Mouse (Mus musculus): Measurements from ENCODE around the gene Ndufa8. TPM values are rescaled to one million over a fixed set of nuclear protein-coding genes. Genes with fewer than 3 reads are reported as not detected.

Ndufa8 gene
- polyA plus RNA-seq, 1 experiment: 56.0 TPM

DNA sequence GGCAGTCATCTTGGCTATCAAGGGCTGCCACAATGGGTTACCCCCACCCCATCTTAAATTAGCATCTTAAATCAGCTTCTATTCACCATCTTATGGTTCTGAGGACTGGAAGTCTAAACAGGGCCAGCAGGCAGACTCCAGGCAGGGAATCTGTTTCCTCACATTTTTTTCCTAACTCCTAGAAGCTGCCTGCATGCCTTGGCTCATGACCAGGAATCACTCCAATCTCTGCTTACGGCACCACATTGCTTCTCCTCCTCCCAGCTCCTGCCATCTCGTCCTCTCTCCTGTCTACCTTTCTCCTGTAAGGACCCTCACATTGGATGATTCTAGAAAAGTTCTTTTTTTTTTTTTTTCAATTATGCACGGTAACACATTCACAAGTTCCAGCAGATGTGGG is 4.0 kb upstream of the Ndufa8 start:
- WGBS: 49% methylated on average over 3 of the region's 3 CpGs
- Histone ChIP-seq H3K4me1 (ENCODE audit: control insufficient read depth, insufficient read depth, low read length) (peaks cover 2% of the 10 kb centered on the region; the same call in 1 of the 2 replicates), H3K4me3 (replicated peaks; ENCODE audit: extremely low read depth, low read depth, low read length) (no peak overlapping the region)
- no peak for DNase-seq
- no peak for TF ChIP-seq CTCF (IDR thresholded peaks at IDR 0.05; ENCODE audit: insufficient read depth, low read length)
- TF ChIP-seq POLR2A (IDR thresholded peaks at IDR 0.05; ENCODE audit: borderline replicate concordance, extremely low read depth, low read depth, low read length): no peak

DNA sequence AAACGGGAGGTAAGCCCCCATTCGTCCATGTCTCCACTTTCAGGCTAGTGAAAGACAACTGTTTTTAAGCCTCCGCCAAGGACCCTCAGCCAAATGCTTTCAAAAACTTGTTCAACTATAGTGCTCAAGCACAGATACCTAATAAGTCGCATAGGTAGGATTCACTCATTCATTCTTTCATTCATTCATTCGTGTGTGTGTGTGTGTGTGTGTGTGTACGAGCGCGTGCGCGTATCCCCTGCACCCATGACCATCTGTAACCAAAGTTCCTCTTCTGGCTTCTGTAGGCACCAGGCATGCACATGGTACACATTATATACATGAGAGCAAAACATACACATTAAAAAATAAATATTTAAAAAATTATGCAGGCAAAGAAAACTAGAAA is 355 bp upstream of the Ndufa8 start:
- no peak for DNase-seq
- no peak for TF ChIP-seq CTCF (IDR thresholded peaks at IDR 0.05; ENCODE audit: insufficient read depth, low read length)
- no peak for TF ChIP-seq POLR2A (IDR thresholded peaks at IDR 0.05; ENCODE audit: borderline replicate concordance, extremely low read depth, low read depth, low read length)
- 39% methylated on average over 10 of the region's 10 CpGs for WGBS
- Histone ChIP-seq H3K4me3 (replicated peaks; ENCODE audit: extremely low read depth, low read depth, low read length) (peak overlapping the region; percentile 3), H3K4me1 (ENCODE audit: control insufficient read depth, insufficient read depth, low read length) (peaks cover 4% of the 10 kb centered on the region; the same call in 1 of the 2 replicates)

DNA sequence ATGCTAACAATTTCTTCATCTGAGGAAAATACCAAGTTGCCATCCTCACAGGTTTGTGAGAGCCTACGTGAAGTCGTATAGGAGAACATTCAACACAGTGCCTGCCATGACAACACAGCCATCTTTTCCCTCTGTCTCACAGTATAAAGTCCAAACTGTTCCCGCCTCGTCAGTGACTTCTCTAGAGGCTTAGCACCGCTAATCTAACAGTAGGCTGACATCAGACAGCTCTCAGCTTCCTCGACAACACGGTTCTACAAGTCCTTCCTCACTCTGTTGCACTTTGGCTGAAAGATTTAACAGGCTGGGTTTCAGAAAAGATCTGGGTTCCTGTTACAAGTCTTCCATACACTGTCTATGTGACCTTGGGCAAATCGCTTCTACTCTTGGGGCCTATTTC is 1.0 kb downstream of the Ndufa8 start:
- no peak for DNase-seq
- 36% methylated on average over 8 of the region's 8 CpGs for WGBS
- H3K4me1 ChIP-seq (ENCODE audit: control insufficient read depth, insufficient read depth, low read length): peaks cover 4% of the 10 kb centered on the region; the same call in 1 of the 2 replicates
- H3K4me3 ChIP-seq (replicated peaks; ENCODE audit: extremely low read depth, low read depth, low read length): peak overlapping the region; percentile 99
- no peak for TF ChIP-seq POLR2A (IDR thresholded peaks at IDR 0.05; ENCODE audit: borderline replicate concordance, extremely low read depth, low read depth, low read length)
- TF ChIP-seq CTCF (IDR thresholded peaks at IDR 0.05; ENCODE audit: insufficient read depth, low read length): no peak

DNA sequence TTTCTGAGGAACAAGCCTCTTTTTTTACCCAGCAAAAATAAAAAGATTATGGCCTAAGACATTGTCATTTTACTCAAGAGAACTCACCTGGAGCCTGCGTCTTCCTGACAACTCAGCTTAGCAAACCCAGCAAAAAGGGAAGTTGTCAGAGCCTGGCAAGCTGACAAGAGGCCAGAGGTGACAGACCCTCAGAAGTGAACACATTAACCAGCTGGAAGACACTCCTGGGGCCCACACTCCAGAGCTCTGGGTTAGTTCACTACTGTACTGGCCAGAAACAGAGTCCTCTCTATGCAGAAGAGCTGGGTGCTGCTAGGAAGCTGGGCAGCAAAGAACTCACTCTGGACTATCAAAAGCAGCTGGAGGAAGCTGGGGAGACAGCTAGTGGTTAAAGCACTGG is 8.3 kb downstream of the Ndufa8 start:
- H3K4me3 ChIP-seq (replicated peaks; ENCODE audit: extremely low read depth, low read depth, low read length): no peak overlapping the region
- TF ChIP-seq CTCF (IDR thresholded peaks at IDR 0.05; ENCODE audit: insufficient read depth, low read length): no peak
- TF ChIP-seq POLR2A (IDR thresholded peaks at IDR 0.05; ENCODE audit: borderline replicate concordance, extremely low read depth, low read depth, low read length): no peak
- no peaks in the 10 kb centered on the region for H3K4me1 ChIP-seq (ENCODE audit: control insufficient read depth, insufficient read depth, low read length)
- no peak for DNase-seq
- 63% methylated on average over 1 of the region's 1 CpGs for WGBS

DNA sequence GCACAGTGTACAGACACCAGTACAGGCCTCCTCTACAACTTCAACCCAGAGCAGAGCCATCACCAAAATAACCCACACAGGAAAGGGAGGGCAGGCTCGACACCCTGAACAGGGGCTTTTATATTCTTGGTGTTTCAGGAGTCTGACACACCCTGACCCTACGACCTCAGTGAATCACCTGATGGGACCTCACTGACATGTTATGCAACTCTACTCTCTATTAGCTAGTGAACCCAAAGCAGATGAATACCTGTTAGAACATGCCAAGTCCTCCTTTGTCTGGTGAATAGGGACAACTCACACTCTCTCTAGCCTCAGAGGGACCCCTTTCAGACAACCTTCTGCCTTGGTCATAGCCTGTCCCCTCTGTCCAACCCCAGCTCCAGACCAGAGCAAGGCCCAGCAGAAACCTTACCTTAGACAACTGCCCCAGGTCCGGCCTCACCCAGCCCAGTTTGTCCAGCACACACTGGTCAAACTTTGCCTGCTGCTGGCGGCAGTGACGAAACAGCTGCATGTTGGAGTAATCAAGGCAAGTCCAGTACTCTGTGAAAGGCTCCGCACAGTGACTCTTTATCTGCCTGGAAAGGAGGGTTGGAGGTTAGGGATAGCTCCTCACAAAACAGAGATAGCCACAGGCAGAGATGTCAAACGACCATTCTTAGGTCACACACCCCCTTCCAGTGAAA is 9.8 kb downstream of the Ndufa8 start:
- Histone ChIP-seq H3K4me3 (replicated peaks; ENCODE audit: extremely low read depth, low read depth, low read length) (no peak overlapping the region), H3K4me1 (ENCODE audit: control insufficient read depth, insufficient read depth, low read length) (no peaks in the 10 kb centered on the region; the same call in 1 of the 2 replicates)
- no peak for DNase-seq
- no peak for TF ChIP-seq CTCF (IDR thresholded peaks at IDR 0.05; ENCODE audit: insufficient read depth, low read length)
- no peak for TF ChIP-seq POLR2A (IDR thresholded peaks at IDR 0.05; ENCODE audit: borderline replicate concordance, extremely low read depth, low read depth, low read length)
- 75% methylated on average over 7 of the region's 7 CpGs for WGBS

DNA sequence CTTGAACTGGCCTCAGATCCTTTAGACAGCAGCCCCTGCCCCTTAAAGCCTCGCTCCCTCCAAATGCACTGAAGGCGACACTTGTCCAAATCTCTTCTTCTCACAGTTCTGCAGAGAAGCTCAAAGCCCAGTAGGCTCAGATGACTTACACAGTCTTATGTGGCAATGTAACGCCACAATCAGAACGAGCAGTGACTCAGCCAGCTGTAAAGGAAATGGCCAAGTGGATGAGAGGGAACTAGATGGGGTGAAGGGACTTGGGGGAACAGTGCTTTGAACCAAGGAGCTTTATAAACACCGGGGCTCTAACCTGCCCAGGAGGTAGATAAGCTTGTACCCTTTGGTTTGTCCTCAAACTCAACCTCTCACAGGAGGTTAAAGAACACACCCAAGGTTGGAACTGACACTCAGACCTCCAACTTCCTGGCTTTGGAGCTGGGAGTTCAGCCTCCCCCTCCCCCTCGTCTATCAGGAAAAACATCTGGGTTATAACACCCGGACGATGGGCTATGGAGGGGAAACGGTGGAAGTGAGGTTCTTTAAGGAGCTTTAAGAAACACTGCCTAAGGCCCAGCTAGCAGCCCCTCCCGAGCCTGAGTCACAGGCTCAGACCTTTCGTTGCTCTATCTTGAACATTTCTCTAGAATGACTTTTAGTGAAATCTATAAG is 13.7 kb downstream of the Ndufa8 start:
- Histone ChIP-seq H3K4me1 (ENCODE audit: control insufficient read depth, insufficient read depth, low read length) (no peaks in the 10 kb centered on the region; the same call in 1 of the 2 replicates), H3K4me3 (replicated peaks; ENCODE audit: extremely low read depth, low read depth, low read length) (no peak overlapping the region)
- TF ChIP-seq POLR2A (IDR thresholded peaks at IDR 0.05; ENCODE audit: borderline replicate concordance, extremely low read depth, low read depth, low read length) (no peak), CTCF (IDR thresholded peaks at IDR 0.05; ENCODE audit: insufficient read depth, low read length) (no peak)
- no peak for DNase-seq
- 44% methylated on average over 11 of the region's 11 CpGs for WGBS

DNA sequence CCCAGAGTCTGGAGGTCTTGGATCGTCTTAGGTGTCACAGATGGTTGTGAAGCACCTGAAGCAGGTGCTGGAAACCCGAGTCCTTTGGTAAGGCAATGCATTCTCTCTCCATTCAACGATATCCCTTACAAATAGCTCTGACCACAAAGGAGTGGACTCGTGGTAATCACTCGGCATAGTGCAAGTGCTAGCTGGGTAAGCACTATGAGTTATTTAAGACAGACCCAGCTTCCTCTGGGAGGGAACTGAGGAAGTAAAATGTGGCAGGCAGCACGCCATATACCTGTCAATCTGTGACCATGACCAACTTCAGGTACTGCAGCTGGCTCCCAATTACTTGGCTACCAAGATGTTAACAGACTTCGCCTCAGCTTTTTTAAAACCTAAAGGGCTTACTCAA is 14.3 kb downstream of the Ndufa8 start:
- TF ChIP-seq CTCF (IDR thresholded peaks at IDR 0.05; ENCODE audit: insufficient read depth, low read length) (no peak), POLR2A (IDR thresholded peaks at IDR 0.05; ENCODE audit: borderline replicate concordance, extremely low read depth, low read depth, low read length) (no peak)
- Histone ChIP-seq H3K4me1 (ENCODE audit: control insufficient read depth, insufficient read depth, low read length) (no peaks in the 10 kb centered on the region; the same call in 1 of the 2 replicates), H3K4me3 (replicated peaks; ENCODE audit: extremely low read depth, low read depth, low read length) (no peak overlapping the region)
- DNase-seq: no peak
- WGBS: 72% methylated on average over 7 of the region's 7 CpGs

DNA sequence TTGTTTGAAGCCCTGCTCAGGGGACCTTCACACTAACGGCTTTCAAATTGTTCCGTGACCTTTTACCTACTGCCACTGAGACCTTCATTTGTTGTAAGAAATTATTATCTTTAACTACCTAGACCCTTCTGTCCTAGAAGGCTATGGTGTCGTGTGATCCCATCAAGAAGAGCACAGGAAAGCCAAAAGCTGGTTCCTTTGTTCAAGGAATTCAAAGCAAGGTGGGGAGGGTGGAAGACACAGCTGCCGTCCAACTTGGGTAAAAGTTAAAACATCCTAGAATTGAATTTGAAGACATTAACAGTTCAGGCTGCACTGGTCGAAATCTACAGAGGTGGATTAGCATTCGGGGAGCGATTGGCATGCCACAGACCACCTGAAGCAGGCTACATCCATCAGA is 15.2 kb downstream of the Ndufa8 start:
- no peak for DNase-seq
- no peaks in the 10 kb centered on the region; the same call in 1 of the 2 replicates for H3K4me1 ChIP-seq (ENCODE audit: control insufficient read depth, insufficient read depth, low read length)
- no peak overlapping the region for H3K4me3 ChIP-seq (replicated peaks; ENCODE audit: extremely low read depth, low read depth, low read length)
- no peak for TF ChIP-seq POLR2A (IDR thresholded peaks at IDR 0.05; ENCODE audit: borderline replicate concordance, extremely low read depth, low read depth, low read length)
- TF ChIP-seq CTCF (IDR thresholded peaks at IDR 0.05; ENCODE audit: insufficient read depth, low read length): no peak
- whole genome bisulfite sequencing: 72% methylated on average over 7 of the region's 7 CpGs

DNA sequence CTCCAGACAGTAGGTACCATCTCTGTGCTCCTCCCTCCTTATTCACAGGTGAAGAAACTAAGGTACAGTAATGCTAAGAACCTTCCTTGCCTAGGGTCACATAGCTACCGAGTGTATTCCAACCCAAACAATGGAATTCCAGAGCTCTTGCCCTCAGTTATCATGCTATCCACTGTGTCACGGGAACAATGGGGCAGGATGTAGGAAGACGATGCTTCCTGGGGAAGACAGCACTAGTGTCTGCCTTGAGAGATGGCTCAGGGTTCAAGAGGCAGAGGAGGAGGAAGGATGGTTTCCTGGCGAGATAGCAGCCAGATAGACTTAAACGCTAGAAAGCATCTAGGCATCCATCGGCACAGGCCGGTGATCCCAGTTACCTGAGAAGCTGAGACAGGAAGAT is 16.3 kb downstream of the Ndufa8 start:
- no peak for DNase-seq
- 47% methylated on average over 7 of the region's 7 CpGs for WGBS
- Histone ChIP-seq H3K4me3 (replicated peaks; ENCODE audit: extremely low read depth, low read depth, low read length) (no peak overlapping the region), H3K4me1 (ENCODE audit: control insufficient read depth, insufficient read depth, low read length) (no peaks in the 10 kb centered on the region; the same call in 1 of the 2 replicates)
- TF ChIP-seq CTCF (IDR thresholded peaks at IDR 0.05; ENCODE audit: insufficient read depth, low read length): no peak

DNA sequence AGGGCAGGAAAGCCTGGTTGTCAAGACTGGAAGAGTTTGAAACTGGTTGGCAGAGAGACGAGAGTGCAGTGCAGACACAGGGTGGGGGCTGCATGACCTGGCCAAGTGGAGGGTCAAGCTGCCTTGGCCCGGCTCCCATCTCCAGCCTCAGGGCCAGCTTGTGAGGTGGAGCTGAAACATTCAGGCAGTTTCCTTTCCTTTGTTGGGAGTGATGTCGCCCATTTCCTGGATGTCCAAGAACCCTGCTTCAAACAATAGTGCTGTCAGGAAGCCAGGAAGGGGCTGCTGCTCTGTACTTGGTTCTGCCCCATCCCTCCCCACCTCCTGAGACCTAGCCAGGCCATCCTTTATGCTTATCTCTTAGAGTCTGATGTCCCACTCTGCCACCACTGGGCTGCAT is 25.9 kb downstream of the Ndufa8 start:
- peak; percentile 52 for DNase-seq
- peaks cover 8% of the 10 kb centered on the region for H3K4me1 ChIP-seq (ENCODE audit: control insufficient read depth, insufficient read depth, low read length)

More for the DNA sequence above, 25.9 kb downstream of the Ndufa8 start:
- TF ChIP-seq POLR2A (IDR thresholded peaks at IDR 0.05; ENCODE audit: borderline replicate concordance, extremely low read depth, low read depth, low read length): no peak
- TF ChIP-seq CTCF (IDR thresholded peaks at IDR 0.05; ENCODE audit: insufficient read depth, low read length): no peak
- 37% methylated on average over 3 of the region's 3 CpGs for WGBS
- no peak overlapping the region for H3K4me3 ChIP-seq (replicated peaks; ENCODE audit: extremely low read depth, low read depth, low read length)
